Mouse (Mus musculus): ENCODE data around the gene Pik3c2a.

DNA sequence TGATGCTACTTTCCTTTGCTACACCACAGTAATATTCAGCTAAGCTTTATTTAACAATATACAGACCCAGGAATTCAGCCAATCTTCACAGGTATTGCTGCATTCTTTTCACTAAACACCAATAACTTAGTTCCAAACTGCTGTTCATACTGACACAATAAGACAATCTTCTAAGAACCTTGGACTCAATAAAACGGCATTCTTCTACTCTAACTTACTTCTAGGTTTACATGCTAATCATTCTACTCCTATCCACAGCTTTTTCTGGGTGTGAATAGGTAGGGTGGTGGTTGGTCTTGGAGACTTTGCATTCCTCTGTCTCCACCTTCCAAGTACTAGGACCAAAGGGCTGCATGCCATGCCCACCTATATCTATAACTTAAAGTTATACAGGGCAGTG lies 69.0 kb downstream of the Pik3c2a start:
- TF ChIP-seq EP300 (IDR thresholded peaks at IDR 0.05; ENCODE audit: low read depth) = no peak
- TF ChIP-seq CTCF (IDR thresholded peaks at IDR 0.05; ENCODE audit: low read depth) = no peak
